Mouse (Mus musculus) adipocyte (in vitro differentiated cells): ENCODE measurements at regions not wholly inside any gene's neighbourhood (a gene's known extent, or its start where the extent isn't known, plus 50 kb on each side); places are given as distances from the start of the nearest gene placed in this dataset.

ENCODE experiments used
- DNase-seq: peaks from one replicate; pipeline ENCODE4 v3.0.0-alpha.2; 2016; ENCODE audit warnings: low spot score

- DNase-seq: no peak
Measured at GRCm38 (mm10) chr8:86971736-86972135, 86.7 kb upstream of the N4bp1 start.

GRCm38 (mm10) chr8:86969051-86969450 lies 84.0 kb upstream of the N4bp1 start:
- no peak for DNase-seq

GRCm38 (mm10) chr8:86967891-86968311 lies 82.8 kb upstream of the N4bp1 start:
- DNase-seq: peak; percentile 99

- DNase-seq: no peak
Measured at GRCm38 (mm10) chr8:86961218-86962195, 76.4 kb upstream of the N4bp1 start.
